Mouse (Mus musculus): ENCODE measurements around the gene Angptl8. TPM values are rescaled to one million over a fixed set of nuclear protein-coding genes. Genes with fewer than 3 reads are reported as not detected.

The Angptl8 gene
- polyA plus RNA-seq, 1 experiment from 2014 or later, result not detected

GRCm38 (mm10) chr9:21845381-21846080 is 10.2 kb downstream of the Angptl8 start:
- H3K36me3 ChIP-seq (replicated peaks; ENCODE audit: control insufficient read depth, insufficient read depth, low read depth, low read length), result 0 out of 2 replicates have a peak, but pooled peaks cover 2% of the 10 kb centered on the region
- H3K4me1 ChIP-seq (ENCODE audit: control insufficient read depth, insufficient read depth, low read length), result peaks cover 18% of the 10 kb centered on the region
- no peak overlapping the region for H3K9ac ChIP-seq (replicated peaks; ENCODE audit: low read length)
- DNase-seq (ENCODE audit: low spot score) (no peak), ATAC-seq (replicated peaks; ENCODE audit: insufficient number of reproducible peaks, low FRiP score, low TSS enrichment, low read depth) (no peak)
- WGBS, result 46% methylated on average over 14 of the region's 14 CpGs
- H3K27ac ChIP-seq (replicated peaks; ENCODE audit: low read depth, low read length), result no peak overlapping the region
- no peaks in the 10 kb centered on the region for H3K9me3 ChIP-seq (replicated peaks; ENCODE audit: control insufficient read depth, low read length)
- H3K27me3 ChIP-seq (ENCODE audit: control insufficient read depth, insufficient read depth, low read length), result no peaks in the 10 kb centered on the region
- no peak overlapping the region for H3K4me3 ChIP-seq (ENCODE audit: low read depth, low read length)
- no peak overlapping the region for H3K4me2 ChIP-seq (ENCODE audit: low read depth, low read length)

- peak; percentile 62 for DNase-seq (ENCODE audit: low spot score)
- H3K4me3 ChIP-seq (ENCODE audit: low read depth, low read length), result no peak overlapping the region
- no peaks in the 10 kb centered on the region for H3K27me3 ChIP-seq (ENCODE audit: control insufficient read depth, insufficient read depth, low read length)
Observed at GRCm38 (mm10) chr9:21846755-21847341, 11.5 kb downstream of the Angptl8 start.

GRCm38 (mm10) chr9:21847425-21847824 is 12.1 kb downstream of the Angptl8 start:
- H3K4me1 ChIP-seq (ENCODE audit: control insufficient read depth, insufficient read depth, low read length), result peaks cover 21% of the 10 kb centered on the region
- 7% methylated on average over 3 of the region's 3 CpGs for WGBS
- no peak for DNase-seq (ENCODE audit: low spot score)
- 0 out of 2 replicates have a peak, but pooled peaks cover 2% of the 10 kb centered on the region for H3K36me3 ChIP-seq (replicated peaks; ENCODE audit: control insufficient read depth, insufficient read depth, low read depth, low read length)
- H3K27ac ChIP-seq (replicated peaks; ENCODE audit: low read depth, low read length), result peak overlapping the region; percentile 76; the same call in 1 of the 2 replicates
- ATAC-seq (replicated peaks; ENCODE audit: insufficient number of reproducible peaks, low FRiP score, low TSS enrichment, low read depth), result no peak
- H3K4me3 ChIP-seq (ENCODE audit: low read depth, low read length), result no peak overlapping the region
- no peaks in the 10 kb centered on the region for H3K9me3 ChIP-seq (replicated peaks; ENCODE audit: control insufficient read depth, low read length)
- no peaks in the 10 kb centered on the region for H3K27me3 ChIP-seq (ENCODE audit: control insufficient read depth, insufficient read depth, low read length)
- H3K9ac ChIP-seq (replicated peaks; ENCODE audit: low read length), result peak overlapping the region; percentile 39; the same call in 1 of the 2 replicates
- peak overlapping the region; percentile 7 for H3K4me2 ChIP-seq (ENCODE audit: low read depth, low read length)

More at GRCm38 (mm10) chr9:21846755-21847341, 11.5 kb downstream of the Angptl8 start:
- Histone ChIP-seq H3K4me1 (ENCODE audit: control insufficient read depth, insufficient read depth, low read length) (peaks cover 19% of the 10 kb centered on the region), H3K9ac (replicated peaks; ENCODE audit: low read length) (peak overlapping the region; percentile 39; the same call in 1 of the 2 replicates), H3K27ac (replicated peaks; ENCODE audit: low read depth, low read length) (peak overlapping the region; percentile 76; the same call in 1 of the 2 replicates), H3K4me2 (ENCODE audit: low read depth, low read length) (peak overlapping the region; percentile 41), H3K36me3 (replicated peaks; ENCODE audit: control insufficient read depth, insufficient read depth, low read depth, low read length) (0 out of 2 replicates have a peak, but pooled peaks cover 2% of the 10 kb centered on the region), H3K9me3 (replicated peaks; ENCODE audit: control insufficient read depth, low read length) (no peaks in the 10 kb centered on the region)
- peak; percentile 58 for ATAC-seq (replicated peaks; ENCODE audit: insufficient number of reproducible peaks, low FRiP score, low TSS enrichment, low read depth)
- WGBS, result 7% methylated on average over 11 of the region's 11 CpGs

GRCm38 (mm10) chr9:21847926-21848325 is 12.6 kb downstream of the Angptl8 start:
- H3K27ac ChIP-seq (replicated peaks; ENCODE audit: low read depth, low read length), result peak overlapping the region; percentile 28; the same call in 1 of the 2 replicates
- H3K9ac ChIP-seq (replicated peaks; ENCODE audit: low read length), result 0 out of 2 replicates have a peak overlapping the region, but pooled peaks have one; percentile 13

GRCm38 (mm10) chr9:21849691-21850677 is 14.7 kb downstream of the Angptl8 start:
- Histone ChIP-seq H3K27ac (replicated peaks; ENCODE audit: low read depth, low read length) (no peak overlapping the region), H3K4me1 (ENCODE audit: control insufficient read depth, insufficient read depth, low read length) (peaks cover 21% of the 10 kb centered on the region), H3K4me2 (ENCODE audit: low read depth, low read length) (no peak overlapping the region; the same call in 1 of the 2 replicates), H3K36me3 (replicated peaks; ENCODE audit: control insufficient read depth, insufficient read depth, low read depth, low read length) (no peaks in the 10 kb centered on the region), H3K9ac (replicated peaks; ENCODE audit: low read length) (no peak overlapping the region), H3K27me3 (ENCODE audit: control insufficient read depth, insufficient read depth, low read length) (no peaks in the 10 kb centered on the region), H3K9me3 (replicated peaks; ENCODE audit: control insufficient read depth, low read length) (no peaks in the 10 kb centered on the region), H3K4me3 (ENCODE audit: low read depth, low read length) (no peak overlapping the region)
- 63% methylated on average over 7 of the region's 7 CpGs for WGBS
- ATAC-seq (replicated peaks; ENCODE audit: insufficient number of reproducible peaks, low FRiP score, low TSS enrichment, low read depth), result no peak
- DNase-seq (ENCODE audit: low spot score), result no peak

More at GRCm38 (mm10) chr9:21847926-21848325, 12.6 kb downstream of the Angptl8 start:
- WGBS, result 31% methylated on average over 10 of the region's 10 CpGs
- H3K9me3 ChIP-seq (replicated peaks; ENCODE audit: control insufficient read depth, low read length), result no peaks in the 10 kb centered on the region
- ATAC-seq (replicated peaks; ENCODE audit: insufficient number of reproducible peaks, low FRiP score, low TSS enrichment, low read depth) (no peak), DNase-seq (ENCODE audit: low spot score) (no peak)
- no peaks in the 10 kb centered on the region for H3K27me3 ChIP-seq (ENCODE audit: control insufficient read depth, insufficient read depth, low read length)
- 0 out of 2 replicates have a peak, but pooled peaks cover 2% of the 10 kb centered on the region for H3K36me3 ChIP-seq (replicated peaks; ENCODE audit: control insufficient read depth, insufficient read depth, low read depth, low read length)
- no peak overlapping the region; the same call in 1 of the 2 replicates for H3K4me2 ChIP-seq (ENCODE audit: low read depth, low read length)
- peaks cover 21% of the 10 kb centered on the region for H3K4me1 ChIP-seq (ENCODE audit: control insufficient read depth, insufficient read depth, low read length)
- no peak overlapping the region for H3K4me3 ChIP-seq (ENCODE audit: low read depth, low read length)

- DNase-seq (ENCODE audit: low spot score), result no peak
- Histone ChIP-seq H3K27ac (replicated peaks; ENCODE audit: low read depth, low read length) (no peak overlapping the region), H3K4me2 (ENCODE audit: low read depth, low read length) (no peak overlapping the region; the same call in 1 of the 2 replicates)
Observed at GRCm38 (mm10) chr9:21851084-21851483, 15.8 kb downstream of the Angptl8 start.

More at GRCm38 (mm10) chr9:21851084-21851483, 15.8 kb downstream of the Angptl8 start:
- WGBS, result 70% methylated on average over 3 of the region's 3 CpGs
- Histone ChIP-seq H3K9ac (replicated peaks; ENCODE audit: low read length) (no peak overlapping the region), H3K4me3 (ENCODE audit: low read depth, low read length) (0 out of 2 replicates have a peak overlapping the region, but pooled peaks have one; percentile 74), H3K9me3 (replicated peaks; ENCODE audit: control insufficient read depth, low read length) (no peaks in the 10 kb centered on the region), H3K4me1 (ENCODE audit: control insufficient read depth, insufficient read depth, low read length) (peaks cover 21% of the 10 kb centered on the region), H3K27me3 (ENCODE audit: control insufficient read depth, insufficient read depth, low read length) (no peaks in the 10 kb centered on the region), H3K36me3 (replicated peaks; ENCODE audit: control insufficient read depth, insufficient read depth, low read depth, low read length) (no peaks in the 10 kb centered on the region)
- no peak for ATAC-seq (replicated peaks; ENCODE audit: insufficient number of reproducible peaks, low FRiP score, low TSS enrichment, low read depth)
